Mouse (Mus musculus) lung, postnatal 0 days (tissue): ENCODE results near the gene Zfp92. TPM values are rescaled to one million over a fixed set of nuclear protein-coding genes. Genes with fewer than 3 reads are reported as not detected.
"Not testable (repeated sequence)": the region's sequence is repeated elsewhere in the genome, so short reads cannot be mapped to it uniquely, and the experiment has no call there.

Source experiments
- ATAC-seq: fragments of 200-750 bp; cut with Nextera tagmentation; 2 replicates; pipeline ENCODE4 v1.8.0; 2017; ENCODE audit warnings: moderate library complexity
- DNase-seq: peaks from one replicate; pipeline ENCODE4 v3.0.0-alpha.2; 2016; ENCODE audit warnings: low spot score
- H3K27ac ChIP-seq: fragments of 300-500 bp; sonication (generic); 2 replicates; pipeline ENCODE4 v1.5.1; 2014; ENCODE audit warnings: antibody characterized with exemption, mild to moderate bottlenecking, low read length, mixed read lengths
- H3K27me3 ChIP-seq: fragments of 300-500 bp; sonication (generic); replicated peaks from 2 replicates; pipeline ENCODE4 v1.6.1; 2014; ENCODE audit warnings: low read length, mixed read lengths; ENCODE audit not compliant: insufficient read depth
- H3K36me3 ChIP-seq: fragments of 300-500 bp; sonication (generic); 2 replicates; pipeline ENCODE4 v1.6.1; 2014; ENCODE audit warnings: low read length, mixed read lengths; ENCODE audit not compliant: insufficient read depth
- H3K4me1 ChIP-seq: fragments of 300-500 bp; sonication (generic); 2 replicates; pipeline ENCODE4 v1.6.1; 2014; ENCODE audit warnings: antibody characterized with exemption, low read depth, low read length, mixed read lengths; ENCODE audit not compliant: insufficient read depth
- H3K4me2 ChIP-seq: fragments of 300-500 bp; sonication (generic); replicated peaks from 2 replicates; pipeline ENCODE4 v1.6.1; 2014; ENCODE audit warnings: low read depth, mild to moderate bottlenecking, low read length, moderate library complexity, mixed read lengths
- H3K4me3 ChIP-seq: fragments of 300-500 bp; sonication (generic); 2 replicates; pipeline ENCODE4 v1.5.1; 2014; ENCODE audit warnings: low read depth, low read length
- H3K9ac ChIP-seq: fragments of 300-500 bp; sonication (generic); replicated peaks from 2 replicates; pipeline ENCODE4 v1.6.1; 2014; ENCODE audit warnings: low read depth, mild to moderate bottlenecking
- H3K9me3 ChIP-seq: fragments of 300-500 bp; sonication (generic); 2 replicates; pipeline ENCODE4 v1.6.1; 2016; ENCODE audit warnings: low read length, mixed read lengths
- CTCF ChIP-seq: IDR thresholded peaks from 2 replicates; pipeline ENCODE4 v1.5.1; 2016; ENCODE audit warnings: antibody characterized with exemption, mild to moderate bottlenecking
- EP300 ChIP-seq: IDR thresholded peaks from 2 replicates; pipeline ENCODE4 v1.6.1; 2016; ENCODE audit warnings: antibody characterized with exemption, mild to moderate bottlenecking, control low read depth
- WGBS: fragments of 180-500 bp; shearing (Covaris S2); extraction: QIAGEN DNeasy Blood & Tissue Kit; methylation state at CpG from one replicate; pipeline ENCODE4 v1.1.7; 2014; 5-methylcytosine and 5-hydroxymethylcytosine counted together
- polyA plus RNA-seq: library from polyadenylated mRNA; unstranded; fragments of >200 nt; fragmentation: Nextera tagmentation; extraction: Ambion mirVana; gene quantifications from 2 replicates; pipeline ENCODE4 v1.2.1, GENCODE M21; 2015

Zfp92 gene
- 0.07 TPM in 1 of 2 replicates, not detected in the other for polyA plus RNA-seq

GRCm38 (mm10) chrX:73410880-73411517, at the start of gene Zfp92:
Gene Zfp92, plus strand, starts transcription at chrX:73411096.
- no peaks in the 10 kb centered on the region for H3K9me3 ChIP-seq
- H3K36me3 ChIP-seq, result no peaks in the 10 kb centered on the region
- no peak for TF ChIP-seq CTCF
- no peak for TF ChIP-seq EP300
- no peak within 1 kb of the TSS for H3K27ac ChIP-seq
- no peak within 1 kb of the TSS for H3K9ac ChIP-seq
- peak within 1 kb of the TSS; percentile 5; the same call in 1 of the 2 replicates for H3K4me3 ChIP-seq
- H3K4me1 ChIP-seq, result no peaks in the 10 kb centered on the region
- 28% methylated on average over 17 of the region's 20 CpGs for WGBS
- ATAC-seq, result no peak
- peak; percentile 5 for DNase-seq
- peak within 1 kb of the TSS; percentile 50 for H3K4me2 ChIP-seq
- H3K27me3 ChIP-seq, result no peaks in the 10 kb centered on the region

- Histone ChIP-seq H3K27ac (no peak overlapping the region), H3K9me3 (no peaks in the 10 kb centered on the region), H3K4me2 (no peak overlapping the region), H3K4me3 (no peak overlapping the region), H3K4me1 (no peaks in the 10 kb centered on the region), H3K36me3 (no peaks in the 10 kb centered on the region), H3K27me3 (no peaks in the 10 kb centered on the region), H3K9ac (no peak overlapping the region)
- no peak for DNase-seq
- ATAC-seq, result no peak
- TF ChIP-seq EP300 (no peak), CTCF (no peak)
Measured at GRCm38 (mm10) chrX:73363291-73363690, 47.6 kb upstream of the Zfp92 start.

DNA sequence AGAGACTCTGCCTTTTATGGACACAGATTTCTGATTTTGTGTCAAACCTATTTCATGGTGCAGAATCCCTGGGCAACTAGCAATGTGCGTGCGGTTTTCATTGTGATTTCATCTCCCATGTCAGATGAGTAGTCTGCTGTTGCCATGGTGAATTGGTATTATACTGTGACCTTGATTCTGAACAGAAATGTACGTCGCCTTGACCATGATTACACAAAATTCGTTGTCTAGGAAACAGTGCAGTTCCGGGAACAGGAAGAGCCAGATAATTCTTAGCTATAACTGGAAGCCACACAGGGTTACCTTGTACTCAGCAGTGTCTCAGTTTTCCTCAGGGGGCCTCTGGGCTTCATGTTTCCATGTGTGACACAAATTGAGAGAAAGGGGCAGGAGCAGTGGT, 26.5 kb upstream of the Zfp92 start:
- Histone ChIP-seq H3K36me3 (no peaks in the 10 kb centered on the region), H3K4me3 (no peak overlapping the region), H3K4me2 (no peak overlapping the region), H3K27me3 (no peaks in the 10 kb centered on the region), H3K9me3 (no peaks in the 10 kb centered on the region), H3K9ac (no peak overlapping the region), H3K27ac (no peak overlapping the region), H3K4me1 (no peaks in the 10 kb centered on the region)
- 45% methylated on average over 6 of the region's 6 CpGs for WGBS
- TF ChIP-seq EP300 (no peak), CTCF (no peak)
- ATAC-seq (no peak), DNase-seq (no peak)

- no peaks in the 10 kb centered on the region for H3K4me1 ChIP-seq
- H3K27me3 ChIP-seq, result no peaks in the 10 kb centered on the region
- 7% methylated on average over 1 of the region's 1 CpGs for WGBS
- H3K9me3 ChIP-seq, result no peaks in the 10 kb centered on the region
- DNase-seq (no peak), ATAC-seq (no peak)
- TF ChIP-seq CTCF (no peak), EP300 (no peak)
- no peak overlapping the region for H3K27ac ChIP-seq
- no peaks in the 10 kb centered on the region for H3K36me3 ChIP-seq
- H3K4me3 ChIP-seq, result no peak overlapping the region
- H3K4me2 ChIP-seq, result no peak overlapping the region
- no peak overlapping the region for H3K9ac ChIP-seq
Measured at GRCm38 (mm10) chrX:73384924-73385323, 26.0 kb upstream of the Zfp92 start.

DNA sequence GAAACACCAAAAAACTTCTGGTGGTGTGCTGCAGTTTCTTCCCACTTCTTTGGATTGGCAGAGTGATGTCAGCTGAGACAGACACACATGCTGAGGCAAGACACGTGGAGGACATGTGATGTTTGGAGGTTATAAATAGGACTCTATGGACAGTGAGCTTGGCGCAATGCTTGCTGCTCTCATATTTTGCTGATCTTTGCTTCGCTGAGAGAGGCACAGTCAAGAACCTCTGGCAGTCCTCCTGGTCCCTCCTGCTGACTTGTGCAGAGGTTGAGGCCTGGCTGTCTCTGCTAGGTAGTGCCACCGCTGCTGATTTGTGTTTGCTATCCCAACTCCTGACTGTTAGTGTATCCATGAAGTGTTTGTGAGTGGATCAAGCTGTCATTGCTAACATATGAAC, 19.4 kb upstream of the Zfp92 start:
- no peaks in the 10 kb centered on the region for H3K27me3 ChIP-seq
- 65% methylated on average over 4 of the region's 4 CpGs for WGBS
- no peak overlapping the region for H3K4me3 ChIP-seq
- DNase-seq (no peak), ATAC-seq (no peak)
- no peak overlapping the region for H3K4me2 ChIP-seq
- no peak overlapping the region for H3K9ac ChIP-seq
- H3K27ac ChIP-seq, result no peak overlapping the region
- no peak for TF ChIP-seq EP300
- no peak for TF ChIP-seq CTCF
- H3K4me1 ChIP-seq, result no peaks in the 10 kb centered on the region
- no peaks in the 10 kb centered on the region for H3K9me3 ChIP-seq
- H3K36me3 ChIP-seq, result no peaks in the 10 kb centered on the region

GRCm38 (mm10) chrX:73396446-73396845, 14.4 kb upstream of the Zfp92 start:
- Histone ChIP-seq H3K4me2 (no peak overlapping the region), H3K9me3 (no peaks in the 10 kb centered on the region)

GRCm38 (mm10) chrX:73398636-73399035, 12.3 kb upstream of the Zfp92 start, which contains the start of gene Gm18336:
Gene Gm18336, minus strand, starts transcription at chrX:73398736.
- not testable (repeated sequence) for H3K4me2 ChIP-seq, H3K27me3 ChIP-seq, H3K9ac ChIP-seq, ATAC-seq, H3K9me3 ChIP-seq, DNase-seq, H3K4me3 ChIP-seq, H3K27ac ChIP-seq, H3K36me3 ChIP-seq, H3K4me1 ChIP-seq
- WGBS, result 63% methylated on average over 2 of the region's 2 CpGs

More at GRCm38 (mm10) chrX:73396446-73396845, 14.4 kb upstream of the Zfp92 start:
- Histone ChIP-seq H3K4me1 (no peaks in the 10 kb centered on the region), H3K27me3 (no peaks in the 10 kb centered on the region), H3K9ac (no peak overlapping the region), H3K27ac (no peak overlapping the region), H3K4me3 (no peak overlapping the region), H3K36me3 (no peaks in the 10 kb centered on the region)
- ATAC-seq, result no peak
- 69% methylated on average over 1 of the region's 1 CpGs for WGBS
- DNase-seq, result no peak
- no peak for TF ChIP-seq EP300
- TF ChIP-seq CTCF, result no peak
